Mouse (Mus musculus) Patski (cell line): ENCODE results near the gene Unc80. TPM values are rescaled to one million over a fixed set of nuclear protein-coding genes. Genes with fewer than 3 reads are reported as not detected.

ENCODE experiments used
- ATAC-seq: fragments of 100-300 bp; one replicate; pipeline ENCODE4 v1.8.0; 2021
- CTCF ChIA-PET: fragments of 350-600 bp; sonication (Branson Sonifier 250); formaldehyde crosslinking; loops from one replicate; lab custom pipeline; 2022; ENCODE audit warnings: inconsistent platforms; lab: Charles Lee
- POLR2A ChIA-PET: fragments of 350-600 bp; sonication (Branson Sonifier 250); formaldehyde crosslinking; loops from one replicate; lab custom pipeline; 2022; ENCODE audit warnings: antibody characterized with exemption, inconsistent platforms; lab: Charles Lee
- DNase-seq: peaks from one replicate; pipeline ENCODE4 v3.0.0-alpha.2; 2011; ENCODE audit warnings: low read depth, low spot score
- H3K27me3 ChIP-seq: fragments of 371-371 bp; one replicate; pipeline ENCODE4 v1.5.1; 2021
- CTCF ChIP-seq: fragments of 100-300 bp; IDR thresholded peaks from one replicate; pipeline ENCODE4 v1.5.1; 2021
- in situ Hi-C: fragments of 300-500 bp; cut with MboI; formaldehyde crosslinking; loops from 3 replicates; pipeline ENCODE4 v1.11.1; 2018; ENCODE audit warnings: low pct_unique_long_range_greater_than_20kb, mixed read lengths
- polyA plus RNA-seq: library from polyadenylated mRNA; unstranded; gene quantifications from one replicate; pipeline ENCODE4 v1.2.3, GENCODE M21; 2021

Gene Unc80
- polyA plus RNA-seq = not detected

DNA sequence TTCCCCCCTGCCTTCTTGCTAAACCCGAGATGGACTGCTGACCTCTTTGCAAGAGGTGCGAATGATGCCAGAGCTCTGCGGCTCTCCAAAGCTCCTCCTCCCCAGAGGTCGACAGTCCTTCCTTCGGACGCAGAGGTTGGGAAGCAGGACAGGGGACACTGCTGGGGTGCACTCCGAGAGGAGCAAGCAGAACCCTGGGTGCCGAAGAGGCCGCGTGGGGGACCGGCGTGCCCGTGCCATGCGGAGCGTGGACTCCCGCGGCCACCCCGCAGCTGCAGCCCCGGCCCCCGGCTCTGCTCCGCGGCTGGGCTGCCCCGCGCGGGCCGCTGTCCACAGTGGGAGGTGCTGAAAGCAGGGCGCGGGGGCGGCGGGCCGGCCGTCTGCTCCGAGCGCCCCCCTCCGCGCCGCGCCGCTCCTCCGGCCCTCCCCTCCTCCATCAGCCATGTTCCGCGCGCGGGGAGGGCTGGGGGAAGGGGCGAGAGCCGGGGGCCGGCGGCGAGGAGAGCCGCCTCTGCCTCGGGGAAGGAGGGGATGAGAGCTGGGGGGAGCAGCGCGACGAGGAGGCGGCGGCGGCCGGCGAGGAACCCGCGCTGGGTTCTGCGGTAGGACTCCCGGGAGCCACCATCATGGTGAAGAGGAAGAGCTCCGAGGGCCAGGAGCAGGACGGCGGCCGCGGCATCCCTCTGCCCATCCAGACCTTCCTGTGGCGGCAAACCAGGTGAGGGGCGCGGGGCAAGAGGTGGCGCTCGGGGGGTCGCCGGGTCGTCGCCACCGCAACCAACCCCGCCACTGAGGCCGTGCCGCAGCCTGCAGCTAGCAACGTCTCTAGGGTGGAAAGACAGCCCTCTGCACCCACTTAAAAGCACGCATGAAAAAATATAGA is at the start of gene Unc80:
Unc80 (plus strand) TSS at position 547 of the 883 bp plus-strand sequence.
- TF ChIP-seq CTCF = no peak
- in situ Hi-C loops = no loop called here
- peak; percentile 51 for ATAC-seq
- peaks cover 30% of the 10 kb centered on the region for H3K27me3 ChIP-seq
- no peak for DNase-seq
- ChIA-PET CTCF (no interaction called here), POLR2A (no interaction called here)

DNA sequence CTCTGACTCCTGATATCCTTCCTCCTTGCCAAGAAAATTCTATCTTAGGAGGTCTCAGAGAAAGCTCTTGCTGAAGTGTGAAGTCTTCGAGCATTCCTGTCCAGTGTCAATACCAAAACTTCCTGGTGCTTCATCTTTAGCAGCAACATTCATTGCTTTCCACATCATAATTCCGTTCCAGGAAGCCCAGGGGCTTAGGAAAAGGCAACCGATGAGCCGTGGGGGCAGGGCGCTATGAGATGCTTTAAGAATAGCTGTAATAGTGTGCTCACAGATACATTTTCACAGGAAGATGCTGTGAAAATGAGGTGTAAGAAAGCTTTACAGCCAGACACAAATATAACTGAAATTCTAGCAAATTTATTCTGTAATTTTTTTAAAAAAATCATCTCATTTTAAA is 42.1 kb upstream of the Unc80 start:
- ChIA-PET POLR2A (no interaction called here), CTCF (no interaction called here)
- no peak for ATAC-seq
- no peaks in the 10 kb centered on the region for H3K27me3 ChIP-seq
- TF ChIP-seq CTCF = no peak
- DNase-seq = no peak
- in situ Hi-C loops = no loop called here

DNA sequence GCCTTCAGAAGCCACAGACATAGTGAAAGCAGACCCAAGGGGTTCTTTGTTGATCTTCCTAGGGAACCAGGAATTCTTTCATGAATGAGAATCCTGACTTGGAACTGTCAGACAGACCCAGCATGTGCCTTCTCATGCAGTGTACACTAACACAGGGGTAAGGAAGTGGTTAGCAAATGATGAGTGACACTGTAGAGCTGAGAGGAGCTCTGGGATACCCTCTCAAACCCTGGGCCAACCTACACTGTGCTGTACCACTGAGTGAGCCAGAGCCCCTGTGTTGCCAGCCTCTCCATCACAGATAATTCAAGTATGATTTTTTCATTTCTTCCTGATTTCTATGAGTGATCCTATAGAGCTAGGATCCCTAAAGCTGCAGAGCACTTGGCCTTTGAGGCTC is 37.2 kb upstream of the Unc80 start:
- CTCF ChIA-PET = interaction anchor here (0.7 kb wide), 1 partner anchor 429 kb away, joined by 3 read pairs; no protein-coding TSS in a partner anchor
- no peaks in the 10 kb centered on the region for H3K27me3 ChIP-seq
- DNase-seq (no peak), ATAC-seq (no peak)
- in situ Hi-C loops = no loop called here
- no peak for TF ChIP-seq CTCF
- POLR2A ChIA-PET = no interaction called here

DNA sequence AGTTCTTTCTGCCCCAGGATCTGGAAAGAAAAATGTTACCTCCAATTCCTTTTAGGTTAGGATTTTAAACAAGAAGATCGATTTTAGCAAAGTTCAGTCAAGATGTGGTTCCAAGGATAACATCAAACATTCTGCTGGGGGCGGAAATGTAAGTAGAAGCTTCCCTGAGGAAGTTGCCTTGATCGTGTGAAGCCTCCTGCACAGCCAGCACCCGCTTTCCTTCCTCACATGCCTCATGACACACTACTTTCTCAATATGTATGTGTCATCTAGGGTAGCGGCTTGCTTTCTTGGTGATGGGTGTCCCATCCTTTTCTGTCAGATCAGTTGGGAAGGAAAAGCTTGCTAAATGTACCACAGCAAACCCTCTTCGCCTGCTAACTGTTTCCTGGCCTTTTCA is 36.7 kb upstream of the Unc80 start:
- DNase-seq (no peak), ATAC-seq (no peak)
- CTCF ChIA-PET = no interaction called here
- POLR2A ChIA-PET = no interaction called here
- TF ChIP-seq CTCF = no peak
- in situ Hi-C loops = no loop called here
- no peaks in the 10 kb centered on the region for H3K27me3 ChIP-seq

DNA sequence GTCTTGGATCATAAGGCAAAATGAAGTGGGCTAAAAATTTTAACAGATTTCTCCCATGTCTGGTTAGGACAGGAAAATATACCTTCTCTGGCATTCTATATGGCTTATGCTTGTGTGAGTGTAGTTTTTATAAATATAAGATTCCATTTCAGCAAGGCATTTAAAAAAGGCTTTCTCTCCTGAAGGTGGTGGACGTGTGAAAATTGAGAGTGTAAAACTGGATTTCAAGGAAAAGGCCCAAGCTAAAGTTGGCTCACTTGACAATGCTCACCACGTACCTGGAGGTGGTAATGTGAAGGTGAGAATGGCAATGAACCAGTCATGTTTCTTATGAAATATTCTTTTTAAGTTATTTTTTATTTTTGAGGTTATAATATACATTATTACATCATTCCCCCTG is 30.1 kb upstream of the Unc80 start:
- ChIA-PET POLR2A (no interaction called here), CTCF (no interaction called here)
- DNase-seq (no peak), ATAC-seq (no peak)
- no peaks in the 10 kb centered on the region for H3K27me3 ChIP-seq
- in situ Hi-C loops = no loop called here
- TF ChIP-seq CTCF = no peak

DNA sequence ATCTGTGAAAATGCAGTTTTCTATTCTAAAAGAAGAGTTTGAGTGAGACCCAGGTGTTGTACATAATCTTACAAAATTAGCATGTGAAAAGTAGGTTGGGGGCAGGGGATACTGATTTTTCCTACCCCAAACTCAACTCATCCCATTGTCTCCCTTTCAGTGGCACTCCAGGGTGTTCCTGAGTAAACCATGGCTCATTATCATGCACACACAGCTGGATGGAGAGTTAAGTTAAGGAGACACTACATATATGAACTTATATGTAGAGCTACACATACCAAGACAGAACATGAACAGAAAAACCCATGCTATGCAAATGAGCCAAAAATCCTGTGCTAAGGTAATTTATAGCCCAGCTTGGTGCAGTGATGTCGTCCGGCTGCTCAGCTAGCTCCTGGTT is 25.2 kb upstream of the Unc80 start:
- in situ Hi-C loops = no loop called here
- no peak for ATAC-seq
- no peak for TF ChIP-seq CTCF
- no peak for DNase-seq
- ChIA-PET CTCF (no interaction called here), POLR2A (no interaction called here)
- no peaks in the 10 kb centered on the region for H3K27me3 ChIP-seq

DNA sequence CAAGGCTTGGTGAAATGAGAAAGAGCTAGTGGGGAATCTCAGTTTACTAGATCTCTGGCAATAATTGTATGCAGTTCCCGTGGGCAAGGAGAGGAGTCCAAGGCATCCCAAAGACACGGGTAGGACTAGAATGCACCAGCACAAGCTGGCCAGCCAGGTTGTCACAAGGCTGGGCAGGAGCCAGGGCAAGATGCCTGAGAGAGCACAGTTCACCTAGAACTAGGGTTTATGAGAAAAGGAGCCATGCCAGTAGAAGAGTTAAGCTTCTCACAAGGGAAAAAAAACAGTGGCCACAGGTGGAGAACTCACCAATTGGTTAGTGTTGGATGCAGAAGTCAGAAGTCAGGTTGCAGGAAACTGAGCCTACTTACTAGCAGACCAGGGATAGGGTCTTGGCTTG is 18.7 kb upstream of the Unc80 start:
- ChIA-PET POLR2A (no interaction called here), CTCF (no interaction called here)
- in situ Hi-C loops = no loop called here
- TF ChIP-seq CTCF = no peak
- no peaks in the 10 kb centered on the region for H3K27me3 ChIP-seq
- ATAC-seq (no peak), DNase-seq (no peak)

DNA sequence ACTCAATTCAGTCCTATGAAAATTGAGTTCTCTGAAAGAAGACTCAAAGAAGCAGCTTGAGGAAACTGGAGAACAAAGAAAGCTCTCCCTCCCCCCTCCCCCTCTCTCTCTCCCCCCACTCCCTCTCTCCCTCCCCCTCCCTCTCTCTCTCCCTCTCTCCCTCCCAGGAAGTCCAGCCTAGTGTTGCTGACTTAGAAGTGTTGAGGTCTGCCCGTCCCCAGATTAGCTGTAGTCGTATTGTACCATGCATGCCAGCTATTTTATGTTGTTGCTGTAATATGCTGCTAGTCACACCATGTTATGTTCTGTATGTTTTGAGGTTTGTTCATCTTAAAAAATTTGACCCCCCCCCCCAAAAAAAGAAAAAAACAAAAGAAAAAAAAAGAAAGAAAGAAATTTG is 11.6 kb upstream of the Unc80 start:
- ChIA-PET POLR2A (no interaction called here), CTCF (no interaction called here)
- in situ Hi-C loops = no loop called here
- ATAC-seq (no peak), DNase-seq (no peak)
- no peaks in the 10 kb centered on the region for H3K27me3 ChIP-seq
- TF ChIP-seq CTCF = no peak

DNA sequence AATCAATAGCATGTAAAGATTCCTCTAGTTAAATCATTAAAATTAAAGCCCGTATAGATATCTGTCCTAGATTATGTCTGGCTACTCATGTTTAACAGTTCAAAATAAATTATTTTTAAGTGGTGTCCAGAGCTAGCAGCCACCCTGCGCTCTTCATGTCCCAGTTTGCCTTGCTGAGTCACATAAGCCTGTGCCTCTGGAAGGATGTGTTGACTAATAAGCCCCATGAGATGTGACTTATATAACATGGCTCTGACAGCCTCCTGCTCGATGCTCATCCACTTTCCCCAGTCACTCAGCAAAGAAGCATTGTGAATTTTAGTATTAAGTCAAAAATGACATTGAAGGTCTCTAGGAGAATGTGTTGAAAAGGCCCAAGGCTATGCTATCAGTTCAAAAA is 10.4 kb upstream of the Unc80 start:
- DNase-seq (no peak), ATAC-seq (no peak)
- CTCF ChIA-PET = no interaction called here
- H3K27me3 ChIP-seq = no peaks in the 10 kb centered on the region
- in situ Hi-C loops = no loop called here
- POLR2A ChIA-PET = no interaction called here
- TF ChIP-seq CTCF = no peak

DNA sequence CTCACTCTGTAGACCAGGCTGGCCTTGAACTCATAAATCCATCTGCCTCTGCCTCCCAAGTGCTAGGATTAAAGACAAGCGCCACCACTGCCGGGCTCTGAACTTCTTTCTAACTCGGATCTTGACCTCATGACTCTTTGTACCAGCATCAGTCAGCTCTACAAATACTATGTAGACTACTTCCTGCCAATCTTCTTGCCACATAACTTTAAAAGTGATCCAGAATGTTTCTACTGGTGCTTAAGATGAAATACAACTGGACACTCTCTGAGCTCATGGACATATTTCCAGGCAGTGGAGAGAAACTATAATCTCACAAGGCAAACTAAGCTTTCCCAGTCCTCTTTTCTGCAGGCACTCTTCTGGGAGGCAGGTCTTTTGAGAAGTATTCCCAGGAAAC is 8.8 kb upstream of the Unc80 start:
- ChIA-PET POLR2A (no interaction called here), CTCF (no interaction called here)
- no peak for TF ChIP-seq CTCF
- DNase-seq (no peak), ATAC-seq (no peak)
- in situ Hi-C loops = no loop called here
- no peaks in the 10 kb centered on the region for H3K27me3 ChIP-seq

DNA sequence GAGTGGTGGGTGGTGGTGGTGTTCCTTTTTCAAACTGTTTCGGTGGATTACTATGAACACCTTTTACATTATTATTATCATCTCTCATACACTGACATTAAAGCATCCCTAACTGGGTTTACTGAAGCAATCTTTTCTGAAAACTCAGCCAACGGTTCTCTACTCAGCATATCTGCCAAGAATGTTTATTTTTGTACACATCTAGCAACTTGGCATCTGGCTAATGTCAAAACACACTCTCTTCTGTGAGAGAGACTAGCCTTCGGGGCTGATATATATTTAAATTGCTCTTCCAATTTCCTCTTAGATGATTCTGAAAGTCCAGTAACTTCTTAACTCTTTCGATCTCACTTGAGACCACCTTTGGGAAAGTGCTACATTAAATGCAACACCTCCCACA is 7.3 kb upstream of the Unc80 start:
- DNase-seq (no peak), ATAC-seq (no peak)
- in situ Hi-C loops = no loop called here
- ChIA-PET POLR2A (no interaction called here), CTCF (no interaction called here)
- no peak for TF ChIP-seq CTCF
- H3K27me3 ChIP-seq = no peaks in the 10 kb centered on the region

DNA sequence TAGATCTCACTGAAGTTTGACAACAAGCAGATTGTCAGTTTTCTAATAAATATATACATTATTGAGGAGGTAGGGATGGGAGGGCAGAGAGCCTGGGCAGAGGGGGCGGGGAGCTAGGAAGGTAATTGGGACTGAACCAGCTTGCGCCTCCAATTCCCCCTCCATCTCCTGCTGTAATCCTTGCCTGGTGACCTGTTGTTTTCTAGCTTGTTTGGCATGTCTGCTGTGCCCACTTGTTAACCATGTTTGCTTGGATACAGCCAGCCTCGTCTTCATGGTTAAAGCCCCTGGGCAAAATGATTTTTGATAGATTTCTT is 495 bp downstream of the Unc80 start:
- ChIA-PET POLR2A (no interaction called here), CTCF (no interaction called here)
- DNase-seq (no peak), ATAC-seq (no peak)
- in situ Hi-C loops = no loop called here
- TF ChIP-seq CTCF = no peak
- H3K27me3 ChIP-seq = peaks cover 30% of the 10 kb centered on the region
